Mouse (Mus musculus): Measurements from ENCODE around the gene Supt7l.
"Not testable (repeated sequence)": the region's sequence is repeated elsewhere in the genome, so short reads cannot be mapped to it uniquely, and the experiment has no call there.

Gene Supt7l

GRCm38 (mm10) chr5:31527707-31528106 is at the start of gene Supt7l:
Gene Supt7l (minus strand): TSS chr5:31527807.
- not testable (repeated sequence) for DNase-seq

- DNase-seq = no peak
These were observed 49.0 kb upstream of the Supt7l start for GRCm38 (mm10) chr5:31576539-31576975.

- no peak for DNase-seq
These were observed 46.1 kb upstream of the Supt7l start for GRCm38 (mm10) chr5:31573722-31574121.

GRCm38 (mm10) chr5:31571023-31571608 is 43.5 kb upstream of the Supt7l start:
- peak; percentile 35 to 42 for DNase-seq

GRCm38 (mm10) chr5:31567951-31568657 is 40.5 kb upstream of the Supt7l start:
- no peak for DNase-seq

GRCm38 (mm10) chr5:31566457-31566856 is 38.9 kb upstream of the Supt7l start:
- no peak for DNase-seq

- DNase-seq = no peak
These were observed 38.4 kb upstream of the Supt7l start for GRCm38 (mm10) chr5:31566026-31566425.

- DNase-seq = no peak
These were observed 37.4 kb upstream of the Supt7l start for GRCm38 (mm10) chr5:31564976-31565375.

- no peak for DNase-seq
These were observed 36.3 kb upstream of the Supt7l start for GRCm38 (mm10) chr5:31563905-31564304.

GRCm38 (mm10) chr5:31563496-31563895 is 35.9 kb upstream of the Supt7l start:
- DNase-seq = peak; percentile 85 to 87

GRCm38 (mm10) chr5:31562036-31562666 is 34.5 kb upstream of the Supt7l start:
- peak in 1 of 2 experiments; percentile 33 for DNase-seq

- no peak for DNase-seq
These were observed 32.7 kb upstream of the Supt7l start for GRCm38 (mm10) chr5:31560352-31560751.

GRCm38 (mm10) chr5:31559401-31559800 is 31.8 kb upstream of the Supt7l start:
- DNase-seq = no peak

- no peak for DNase-seq
These were observed 7.6 kb upstream of the Supt7l start for GRCm38 (mm10) chr5:31535228-31535627.

GRCm38 (mm10) chr5:31528560-31528959 is 953 bp upstream of the Supt7l start:
- DNase-seq = no peak

- no peak for DNase-seq
These were observed 408 bp downstream of the Supt7l start for GRCm38 (mm10) chr5:31527117-31527680.

- DNase-seq = peak; percentile 87 to 89
These were observed 1.1 kb downstream of the Supt7l start, which contains the start of gene Slc4a1ap for GRCm38 (mm10) chr5:31526354-31527116. Gene Slc4a1ap (plus strand): TSS chr5:31526995.

GRCm38 (mm10) chr5:31520556-31520955 is 7.1 kb downstream of the Supt7l start:
- DNase-seq = no peak

GRCm38 (mm10) chr5:31512481-31512880 is 15.1 kb downstream of the Supt7l start:
- no peak for DNase-seq

GRCm38 (mm10) chr5:31504843-31505242 is 22.8 kb downstream of the Supt7l start:
- no peak for DNase-seq

- peak; percentile 92 for DNase-seq
These were observed 32.9 kb downstream of the Supt7l start, which contains the start of gene Gpn1 for GRCm38 (mm10) chr5:31494513-31495297. Gene Gpn1 (plus strand): TSS chr5:31494741.

GRCm38 (mm10) chr5:31492031-31492430 is 35.6 kb downstream of the Supt7l start:
- DNase-seq = no peak

Data from cerebellum, postnatal 14 days (tissue).